Mouse (Mus musculus) thymus, adult 2 months (tissue): ENCODE results near the gene Cdh1.

Source experiments
- CTCF ChIP-seq: fragments of 200-500 bp; IDR thresholded peaks from 2 replicates; pipeline ENCODE4 v1.5.1; 2012; ENCODE audit warnings: mild to moderate bottlenecking, control low read depth, low read length, moderate library complexity, borderline replicate concordance; ENCODE audit not compliant: control insufficient read depth, poor library complexity, insufficient read depth; ENCODE audit errors: extremely low read depth
- POLR2A ChIP-seq: fragments of 200-500 bp; IDR thresholded peaks from 2 replicates; pipeline ENCODE4 v1.6.1; 2012; ENCODE audit warnings: mild to moderate bottlenecking, low read length, control low read depth, moderate library complexity; ENCODE audit not compliant: control insufficient read depth, poor library complexity, insufficient read depth; ENCODE audit errors: extremely low read depth

DNA sequence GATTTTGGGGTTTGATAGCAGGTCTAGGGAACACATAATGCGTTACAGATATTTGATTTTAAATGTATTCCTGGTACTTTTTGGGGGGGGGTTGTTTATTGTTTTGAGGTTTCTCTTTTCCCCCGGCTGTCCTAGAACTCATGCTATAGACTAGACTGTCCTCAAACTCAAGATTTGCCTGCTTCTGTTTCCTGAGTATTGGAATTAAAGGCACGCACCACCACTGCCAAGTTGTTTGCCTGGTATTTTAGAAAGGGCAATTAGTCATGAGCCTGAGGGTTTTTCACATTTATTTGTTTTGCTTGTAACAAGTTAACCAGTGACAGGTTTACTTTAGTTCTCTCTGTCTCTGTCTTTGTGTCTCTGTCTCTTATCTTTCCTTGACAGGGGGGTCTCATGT, 20.3 kb downstream of the Cdh1 start:
- no peak for TF ChIP-seq CTCF
- no peak for TF ChIP-seq POLR2A
